Mouse (Mus musculus) ovary, adult 10 weeks (tissue): Measurements from ENCODE around the gene Idua. TPM values are rescaled to one million over a fixed set of nuclear protein-coding genes. Genes with fewer than 3 reads are reported as not detected.

ENCODE experiments used
- polyA plus RNA-seq: library from polyadenylated mRNA; stranded (reverse); fragments of 350-450 nt; fragmentation: Illumina TruSeq; extraction: RNeasy Lipid Tissue Mini Kit (QIAGEN cat#74804); gene quantifications from one replicate; pipeline ENCODE4 v1.2.3, GENCODE M21; 2014

The Idua gene
- polyA plus RNA-seq, result 12.3 TPM

DNA sequence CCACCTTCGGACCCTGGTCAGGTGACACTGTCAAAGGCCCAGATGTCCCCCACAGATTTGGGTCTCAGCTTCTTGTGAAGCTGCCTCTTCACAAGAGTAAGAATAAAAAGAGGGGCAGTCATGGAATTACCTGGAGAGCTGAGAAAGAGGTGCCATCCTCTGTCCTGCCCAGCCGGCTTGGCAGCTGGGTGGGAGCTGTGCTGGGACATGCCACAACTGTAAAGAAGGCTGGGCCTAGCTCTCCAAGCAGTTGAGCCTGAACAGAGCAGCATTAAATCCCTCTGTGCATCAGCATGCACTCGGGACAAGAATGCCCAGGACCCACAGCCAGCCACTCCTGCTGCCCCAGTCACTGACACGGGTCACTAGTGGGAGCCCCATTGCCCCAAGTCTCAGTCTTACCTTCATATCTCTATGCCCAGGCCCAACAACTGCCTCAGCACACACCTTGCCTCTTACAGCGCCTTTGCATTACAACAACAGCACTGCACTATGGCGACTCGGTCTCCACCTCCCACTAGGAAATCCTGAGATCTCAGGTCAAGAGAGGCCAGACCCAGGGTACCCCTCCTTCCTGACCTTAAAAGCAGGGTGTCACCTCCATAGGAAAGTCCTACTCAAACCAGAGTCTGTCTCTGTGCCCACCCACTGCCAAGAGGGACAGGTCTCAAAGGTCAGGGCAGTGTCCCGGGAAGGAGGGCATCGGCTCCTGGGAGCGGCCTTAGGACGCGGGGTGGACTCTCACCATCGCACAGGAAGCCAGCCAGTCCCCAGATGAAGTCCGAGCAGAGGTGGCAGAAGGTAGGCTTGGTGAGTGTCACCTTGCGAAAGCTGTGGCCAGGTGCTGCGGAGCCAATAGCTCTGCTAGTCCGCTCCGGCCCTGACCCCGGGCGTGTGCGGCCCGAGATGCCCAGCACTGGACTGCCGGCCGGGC is at the start of gene Idua:
TSS of gene Idua (plus strand) at position 634 of the 934 bp plus-strand sequence.

DNA sequence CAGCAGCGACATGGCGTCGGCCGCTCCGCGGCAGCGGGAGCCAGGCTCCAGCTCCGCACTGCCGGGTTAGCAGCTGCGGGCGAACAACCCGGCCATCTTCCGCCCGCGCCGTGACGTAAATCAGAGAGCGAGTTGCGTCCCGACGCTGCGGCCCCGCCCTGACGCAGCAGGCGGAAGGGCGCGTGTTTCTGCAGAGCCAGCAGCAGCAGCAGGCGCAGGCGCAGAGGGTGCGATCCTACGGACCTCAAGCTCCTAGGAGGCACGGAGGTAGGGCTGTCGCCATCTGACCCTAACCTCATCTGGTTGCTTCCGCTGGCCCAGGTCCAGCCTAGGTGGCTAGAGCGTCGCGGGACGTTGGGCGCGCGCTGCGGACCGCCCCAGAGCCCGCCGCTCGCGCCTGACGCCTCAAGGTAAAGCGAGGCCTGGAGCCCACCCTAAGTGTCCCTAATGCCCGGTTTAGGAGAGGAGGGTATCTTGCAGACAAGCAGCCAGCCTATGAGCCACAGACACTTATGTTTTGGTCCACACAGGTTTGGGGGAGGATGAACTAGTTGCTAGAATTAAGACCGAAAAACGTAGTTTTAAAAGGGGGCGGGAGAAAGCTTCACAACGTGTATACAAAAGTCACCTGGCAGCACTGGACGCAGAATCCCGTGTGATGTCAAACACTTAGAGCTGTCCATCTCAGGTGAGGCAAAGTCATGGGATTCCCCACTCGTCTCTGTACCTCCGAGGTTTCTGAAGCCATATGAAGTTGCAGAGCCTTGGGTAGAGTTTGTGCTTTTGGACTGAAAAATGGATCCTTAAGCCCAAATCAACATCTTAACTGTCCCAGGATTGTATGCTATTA is 30.3 kb upstream of the Idua start, which contains the start of the genes Gak and Tmem175:
TSS of gene Gak (minus strand) at position 122 of the 850 bp plus-strand sequence.
TSS of gene Tmem175 (plus strand) at position 137 of the 850 bp plus-strand sequence.

DNA sequence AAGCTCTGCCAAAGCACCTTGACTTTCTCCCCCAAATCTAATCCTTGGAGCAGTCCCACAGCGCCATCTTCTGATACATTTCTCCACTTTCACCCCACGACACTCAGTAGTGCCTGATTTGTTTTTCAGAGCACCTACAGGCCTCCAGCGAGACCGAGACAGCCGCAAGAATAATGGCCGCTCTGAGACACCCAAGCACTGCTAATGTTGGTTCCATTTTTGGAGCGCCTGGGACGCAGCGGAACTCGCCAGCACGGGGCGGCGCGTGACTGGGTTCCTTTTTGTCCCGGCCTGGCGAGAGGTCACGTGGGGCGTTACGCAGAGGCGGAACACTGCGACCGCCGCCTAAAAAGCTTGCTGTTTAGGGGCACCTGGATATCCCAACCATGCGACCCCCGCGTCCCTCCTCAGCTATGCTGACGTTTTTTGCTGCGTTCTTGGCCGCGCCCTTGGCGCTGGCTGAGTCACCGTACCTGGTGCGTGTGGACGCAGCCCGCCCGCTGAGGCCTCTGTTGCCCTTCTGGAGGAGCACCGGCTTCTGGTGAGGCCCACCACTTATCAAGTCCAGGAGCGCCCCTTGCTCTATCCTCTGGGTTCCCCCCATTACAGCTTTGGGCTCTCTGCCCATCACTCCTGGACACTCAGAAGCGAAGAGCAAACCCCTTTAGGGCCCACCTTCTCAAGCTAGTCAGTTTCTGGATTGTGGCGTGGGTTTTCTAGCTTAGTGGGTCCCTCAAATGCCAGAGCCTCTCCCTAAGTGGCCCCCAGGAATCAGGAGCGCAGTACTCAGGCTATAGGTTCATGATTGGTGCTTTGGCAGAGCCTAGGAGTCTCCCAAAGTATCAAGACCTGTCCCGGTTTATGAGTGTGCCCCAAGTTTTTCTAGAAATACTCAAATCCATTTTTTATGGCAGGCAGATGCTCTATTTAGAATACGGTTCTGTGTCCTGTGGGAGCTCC is 9.1 kb downstream of the Idua start, which contains the start of gene Dgkq:
TSS of gene Dgkq (minus strand) at position 696 of the 960 bp plus-strand sequence.

DNA sequence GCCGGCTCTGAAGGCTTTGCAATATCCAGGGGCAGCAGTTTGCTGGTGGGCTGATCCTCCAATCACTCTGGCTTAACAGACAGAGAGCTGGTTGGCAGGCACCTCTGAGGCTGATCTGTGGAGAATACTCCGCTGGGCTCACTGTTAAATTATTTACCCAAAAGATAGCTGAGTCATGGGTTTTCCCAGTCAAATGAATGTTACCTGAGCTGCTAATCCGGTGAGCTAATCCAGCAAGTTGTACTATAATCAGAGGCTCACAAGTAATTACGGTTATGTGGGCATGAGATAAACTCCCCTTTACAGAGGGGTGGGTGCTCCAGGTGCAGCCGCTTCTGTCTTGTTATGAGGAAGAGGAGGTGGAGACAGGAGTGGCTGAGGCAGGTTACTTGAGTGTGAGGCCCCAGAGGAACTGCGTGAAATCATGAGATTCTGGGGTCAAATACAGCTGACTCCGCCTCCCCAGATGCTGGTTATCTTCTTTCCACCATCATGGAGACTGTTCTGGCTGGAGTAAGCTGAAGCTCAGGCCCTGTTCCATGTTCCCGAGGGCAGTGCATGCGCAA is 15.2 kb downstream of the Idua start, which contains the start of gene Slc26a1:
TSS of gene Slc26a1 (minus strand) at position 319 of the 566 bp plus-strand sequence.

DNA sequence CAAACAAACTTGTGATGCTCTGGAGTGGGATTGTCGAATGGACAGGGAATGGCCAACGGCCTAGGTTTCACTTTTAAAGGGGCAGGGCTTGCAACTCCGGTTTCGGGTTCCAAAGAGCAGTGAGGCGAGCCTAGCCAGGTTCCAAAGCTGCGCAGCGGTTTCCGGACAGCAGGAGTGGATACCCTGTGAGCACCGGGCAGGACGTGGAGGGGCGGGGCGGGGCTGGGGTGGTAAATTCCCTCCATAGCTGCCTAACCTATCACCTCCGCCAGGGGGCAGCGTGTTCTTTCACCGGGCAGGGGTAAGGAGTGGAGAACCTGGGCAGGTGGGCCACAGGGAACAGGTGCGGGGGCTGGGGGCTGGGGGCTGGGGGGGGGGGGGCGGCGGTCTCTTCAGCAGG is 32.1 kb downstream of the Idua start, which contains the start of gene Fgfrl1:
TSS of gene Fgfrl1 (plus strand) at position 112 of the 400 bp plus-strand sequence.

Other genes with a start within 250 kb of the Idua start
- 38.4 TPM for gene Atp5k, start 225.9 kb upstream of the Idua start, polyA plus RNA-seq
- gene Mfsd7a, start 211.4 kb upstream of the Idua start, polyA plus RNA-seq, result 0.57 TPM
- gene Pcgf3, start 199.1 kb upstream of the Idua start, polyA plus RNA-seq, result 49.1 TPM
- 0.48 TPM for gene Cplx1, start 110.3 kb upstream of the Idua start, polyA plus RNA-seq
- gene Gak, start 30.6 kb upstream of the Idua start, polyA plus RNA-seq, result 44.5 TPM
- 24.3 TPM for gene Tmem175, start 30.6 kb upstream of the Idua start, polyA plus RNA-seq
- gene Dgkq, start 9.3 kb downstream of the Idua start, polyA plus RNA-seq, result 3.6 TPM
- not detected for gene Slc26a1, start 15.2 kb downstream of the Idua start, polyA plus RNA-seq
- gene Fgfrl1, start 32.1 kb downstream of the Idua start, polyA plus RNA-seq, result 6.7 TPM
- 0.66 TPM for gene Rnf212, start 114.7 kb downstream of the Idua start, polyA plus RNA-seq
- not detected for gene Tmed11, start 135.0 kb downstream of the Idua start, polyA plus RNA-seq
- not detected for gene Vmn2r8, start 148.5 kb downstream of the Idua start, polyA plus RNA-seq
- gene Vmn2r9, start 192.3 kb downstream of the Idua start, polyA plus RNA-seq, result not detected